Mouse (Mus musculus) CH12.LX (cell line): ENCODE data around the gene Zswim5.

Experiments
- BHLHE40 ChIP-seq: IDR thresholded peaks from 2 replicates; pipeline ENCODE4 v1.6.1; 2011; ENCODE audit warnings: mild to moderate bottlenecking, low read depth, low read length, improper control_type of control experiment
- CTCF ChIP-seq, 2 experiments: IDR thresholded peaks in 1 of 2; conservative IDR thresholded peaks in 1 of 2; 2 replicates each; pipeline ENCODE4 v1.5.1; 2011 to 2012; ENCODE audit warnings: low read depth in 2 of 2, low read length in 2 of 2, improper control_type of control experiment in 1 of 2, inconsistent platforms in 1 of 2, mild to moderate bottlenecking in 1 of 2, moderate library complexity in 1 of 2
- ETS1 ChIP-seq: conservative IDR thresholded peaks from 2 replicates; pipeline ENCODE4 v1.6.1; 2012; ENCODE audit warnings: low read depth, mild to moderate bottlenecking, inconsistent platforms, low read length, improper control_type of control experiment, moderate library complexity
- HCFC1 ChIP-seq: IDR thresholded peaks from 2 replicates; pipeline ENCODE4 v1.6.1; 2012; ENCODE audit warnings: low read depth, mild to moderate bottlenecking, inconsistent platforms, low read length, improper control_type of control experiment
- MAFK ChIP-seq: IDR thresholded peaks from 2 replicates; pipeline ENCODE4 v1.6.1; 2011; ENCODE audit warnings: low read length, improper control_type of control experiment; ENCODE audit not compliant: insufficient replicate concordance
- POLR2A ChIP-seq: IDR thresholded peaks from 2 replicates; pipeline ENCODE4 v1.6.1; 2011; ENCODE audit warnings: low read depth, mild to moderate bottlenecking, improper control_type of control experiment, low read length
- POLR2AphosphoS2 ChIP-seq: IDR thresholded peaks from 2 replicates; pipeline ENCODE4 v1.6.1; 2011; ENCODE audit warnings: low read depth, low read length, improper control_type of control experiment
- SIN3A ChIP-seq: IDR thresholded peaks from 2 replicates; pipeline ENCODE4 v1.6.1; 2012; ENCODE audit warnings: low read length, improper control_type of control experiment, inconsistent platforms
- TCF12 ChIP-seq: IDR thresholded peaks from 2 replicates; pipeline ENCODE4 v1.6.1; 2014; ENCODE audit warnings: low read depth, mild to moderate bottlenecking, inconsistent platforms, low read length, improper control_type of control experiment
- USF1 ChIP-seq: IDR thresholded peaks from 2 replicates; pipeline ENCODE4 v1.6.1; 2014; ENCODE audit warnings: low read depth, mild to moderate bottlenecking, inconsistent platforms, low read length, improper control_type of control experiment
- USF2 ChIP-seq: conservative IDR thresholded peaks from 2 replicates; pipeline ENCODE4 v1.6.1; 2011; ENCODE audit warnings: low read depth, low read length, improper control_type of control experiment

- TF ChIP-seq ETS1: no peak
- no peak for TF ChIP-seq MAFK
- no peak for TF ChIP-seq SIN3A
- TF ChIP-seq USF2: no peak
- TF ChIP-seq CTCF (conservative IDR thresholded peaks at IDR 0.05 in 1 of 2, IDR thresholded peaks at IDR 0.05 in 1 of 2; ENCODE audit: low read depth in 2 of 2, low read length in 2 of 2): no peak
- TF ChIP-seq POLR2AphosphoS2: no peak
- no peak for TF ChIP-seq BHLHE40
- 0 out of 2 replicates have a peak, but pooled peaks have one; percentile 14 for TF ChIP-seq TCF12
- TF ChIP-seq USF1: no peak
- TF ChIP-seq HCFC1: no peak
- no peak for TF ChIP-seq POLR2A
These were observed at the start of gene Zswim5 for GRCm38 (mm10) chr4:116876995-116877728.
